Mouse (Mus musculus) kidney, embryonic 14.5 days (tissue): ENCODE results near the gene Gm1043. TPM values are rescaled to one million over a fixed set of nuclear protein-coding genes. Genes with fewer than 3 reads are reported as not detected.

Experiments used
- ATAC-seq: fragments of 200-750 bp; cut with Nextera tagmentation; 2 replicates; pipeline ENCODE4 v1.8.0; 2017; ENCODE audit warnings: moderate number of reproducible peaks, mild to moderate bottlenecking, moderate TSS enrichment, moderate library complexity; ENCODE audit not compliant: low FRiP score, low TSS enrichment
- H3K27ac ChIP-seq: fragments of 300-500 bp; sonication (generic); 2 replicates; pipeline ENCODE4 v1.5.1; 2014; ENCODE audit warnings: low read depth, mild to moderate bottlenecking, low read length, moderate library complexity, mixed read lengths
- H3K27me3 ChIP-seq: fragments of 300-500 bp; sonication (generic); 2 replicates; pipeline ENCODE4 v1.6.1; 2014; ENCODE audit warnings: mild to moderate bottlenecking, low read length; ENCODE audit not compliant: control insufficient read depth, insufficient read depth
- H3K36me3 ChIP-seq: fragments of 300-500 bp; sonication (generic); 2 replicates; pipeline ENCODE4 v1.6.1; 2014; ENCODE audit warnings: low read length, mixed read lengths; ENCODE audit not compliant: control insufficient read depth, insufficient read depth
- H3K4me1 ChIP-seq: fragments of 300-500 bp; sonication (generic); 2 replicates; pipeline ENCODE4 v1.6.1; 2014; ENCODE audit warnings: low read length, mixed read lengths; ENCODE audit not compliant: control insufficient read depth, insufficient read depth
- H3K4me2 ChIP-seq: fragments of 300-500 bp; sonication (generic); replicated peaks from 2 replicates; pipeline ENCODE4 v1.6.1; 2014; ENCODE audit warnings: low read depth, mild to moderate bottlenecking, low read length
- H3K4me3 ChIP-seq: fragments of 300-500 bp; sonication (generic); 2 replicates; pipeline ENCODE4 v1.5.1; 2014; ENCODE audit warnings: mild to moderate bottlenecking, low read length
- H3K9ac ChIP-seq: fragments of 300-500 bp; sonication (generic); 2 replicates; pipeline ENCODE4 v1.6.1; 2014; ENCODE audit warnings: low read depth, mild to moderate bottlenecking, low read length, moderate library complexity
- H3K9me3 ChIP-seq: fragments of 300-500 bp; sonication (generic); 2 replicates; pipeline ENCODE4 v1.6.1; 2016; ENCODE audit warnings: low read length; ENCODE audit not compliant: control insufficient read depth
- WGBS: fragments of 180-500 bp; shearing (Covaris S2); extraction: QIAGEN DNeasy Blood & Tissue Kit; methylation state at CpG from one replicate; pipeline ENCODE4 v1.1.7; 2014; 5-methylcytosine and 5-hydroxymethylcytosine counted together
- polyA plus RNA-seq: library from polyadenylated mRNA; unstranded; fragments of >200 nt; fragmentation: Nextera tagmentation; extraction: Ambion mirVana; gene quantifications from 2 replicates; pipeline ENCODE4 v1.2.1, GENCODE M21; 2014

Gene Gm1043
- polyA plus RNA-seq, 1 experiment from 2014 or later, result not detected

GRCm38 (mm10) chr5:37233010-37233557 is 147.9 kb downstream of the Gm1043 start:
- H3K9ac ChIP-seq, result no peak overlapping the region
- H3K36me3 ChIP-seq, result no peaks in the 10 kb centered on the region
- H3K27ac ChIP-seq, result no peak overlapping the region
- no peak overlapping the region for H3K4me2 ChIP-seq
- H3K9me3 ChIP-seq, result no peaks in the 10 kb centered on the region
- H3K4me3 ChIP-seq, result no peak overlapping the region
- WGBS, result 50% methylated on average over 9 of the region's 9 CpGs
- no peaks in the 10 kb centered on the region; the same call in 1 of the 2 replicates for H3K27me3 ChIP-seq
- H3K4me1 ChIP-seq, result no peaks in the 10 kb centered on the region
- no peak for ATAC-seq

- Histone ChIP-seq H3K9me3 (no peaks in the 10 kb centered on the region), H3K9ac (no peak overlapping the region), H3K27me3 (peaks cover 29% of the 10 kb centered on the region), H3K27ac (no peak overlapping the region), H3K4me1 (peaks cover 8% of the 10 kb centered on the region; the same call in 1 of the 2 replicates), H3K4me3 (no peak overlapping the region), H3K4me2 (no peak overlapping the region), H3K36me3 (no peaks in the 10 kb centered on the region)
- no peak for ATAC-seq
- 45% methylated on average over 2 of the region's 2 CpGs for WGBS
Observed at GRCm38 (mm10) chr5:37238654-37239053, 153.5 kb downstream of the Gm1043 start.

- H3K4me1 ChIP-seq, result peaks cover 8% of the 10 kb centered on the region; the same call in 1 of the 2 replicates
- H3K9ac ChIP-seq, result no peak overlapping the region
- H3K27ac ChIP-seq, result no peak overlapping the region
- no peaks in the 10 kb centered on the region for H3K36me3 ChIP-seq
- H3K27me3 ChIP-seq, result peaks cover 47% of the 10 kb centered on the region
- no peaks in the 10 kb centered on the region for H3K9me3 ChIP-seq
- H3K4me2 ChIP-seq, result no peak overlapping the region
- 6% methylated on average over 5 of the region's 5 CpGs for WGBS
- no peak overlapping the region for H3K4me3 ChIP-seq
- ATAC-seq, result no peak
Observed at GRCm38 (mm10) chr5:37240550-37240949, 155.4 kb downstream of the Gm1043 start.

- ATAC-seq, result 0 out of 2 replicates have a peak, but pooled peaks have one; percentile 3
- Histone ChIP-seq H3K4me2 (peak overlapping the region; percentile 70; the same call in 1 of the 2 replicates), H3K9ac (no peak overlapping the region), H3K27me3 (peaks cover 53% of the 10 kb centered on the region), H3K9me3 (no peaks in the 10 kb centered on the region), H3K36me3 (no peaks in the 10 kb centered on the region), H3K27ac (no peak overlapping the region), H3K4me3 (peak overlapping the region; percentile 41; the same call in 1 of the 2 replicates), H3K4me1 (peaks cover 11% of the 10 kb centered on the region; the same call in 1 of the 2 replicates)
- WGBS, result 11% methylated on average over 9 of the region's 9 CpGs
Observed at GRCm38 (mm10) chr5:37241224-37241623, 156.1 kb downstream of the Gm1043 start.

GRCm38 (mm10) chr5:37241651-37242151 is 156.5 kb downstream of the Gm1043 start, which contains the start of gene Crmp1:
Gene Crmp1, plus strand, starts transcription at chr5:37241940.
- WGBS, result 2% methylated on average over 44 of the region's 56 CpGs
- Histone ChIP-seq H3K9me3 (no peaks in the 10 kb centered on the region), H3K27me3 (peaks cover 58% of the 10 kb centered on the region), H3K4me1 (peaks cover 12% of the 10 kb centered on the region; the same call in 1 of the 2 replicates), H3K9ac (no peak within 1 kb of the TSS), H3K4me2 (peak within 1 kb of the TSS; percentile 70), H3K36me3 (no peaks in the 10 kb centered on the region), H3K4me3 (peak within 1 kb of the TSS; percentile 41), H3K27ac (no peak within 1 kb of the TSS)
- peak; percentile 70 for ATAC-seq

GRCm38 (mm10) chr5:37242360-37243168 is 157.4 kb downstream of the Gm1043 start:
- no peaks in the 10 kb centered on the region for H3K36me3 ChIP-seq
- H3K9me3 ChIP-seq, result no peaks in the 10 kb centered on the region
- no peak for ATAC-seq
- peak overlapping the region; percentile 70 for H3K4me2 ChIP-seq
- H3K4me1 ChIP-seq, result peaks cover 12% of the 10 kb centered on the region; the same call in 1 of the 2 replicates
- H3K27me3 ChIP-seq, result peaks cover 65% of the 10 kb centered on the region
- peak overlapping the region; percentile 41 for H3K4me3 ChIP-seq
- H3K27ac ChIP-seq, result no peak overlapping the region
- H3K9ac ChIP-seq, result no peak overlapping the region
- 8% methylated on average over 44 of the region's 44 CpGs for WGBS

GRCm38 (mm10) chr5:37243169-37243886 is 158.2 kb downstream of the Gm1043 start:
- no peak overlapping the region for H3K27ac ChIP-seq
- H3K9me3 ChIP-seq, result no peaks in the 10 kb centered on the region
- no peak overlapping the region for H3K4me2 ChIP-seq
- peaks cover 65% of the 10 kb centered on the region for H3K27me3 ChIP-seq
- 0 out of 2 replicates have a peak, but pooled peaks have one; percentile 5 for ATAC-seq
- H3K4me3 ChIP-seq, result no peak overlapping the region
- under 1% methylated on average over 19 of the region's 19 CpGs for WGBS
- H3K4me1 ChIP-seq, result peaks cover 12% of the 10 kb centered on the region; the same call in 1 of the 2 replicates
- no peak overlapping the region for H3K9ac ChIP-seq
- H3K36me3 ChIP-seq, result no peaks in the 10 kb centered on the region

- no peaks in the 10 kb centered on the region for H3K36me3 ChIP-seq
- ATAC-seq, result no peak
- no peak overlapping the region for H3K27ac ChIP-seq
- no peaks in the 10 kb centered on the region for H3K9me3 ChIP-seq
- no peak overlapping the region for H3K4me3 ChIP-seq
- H3K4me2 ChIP-seq, result no peak overlapping the region; the same call in 1 of the 2 replicates
- WGBS, result 0% methylated on average over 13 of the region's 13 CpGs
- H3K4me1 ChIP-seq, result peaks cover 12% of the 10 kb centered on the region; the same call in 1 of the 2 replicates
- no peak overlapping the region for H3K9ac ChIP-seq
- H3K27me3 ChIP-seq, result peaks cover 65% of the 10 kb centered on the region
Observed at GRCm38 (mm10) chr5:37244161-37244560, 159.0 kb downstream of the Gm1043 start.
